Comparison of ENCODE assay signal across 11 mouse cellular contexts in the genomic region with DNA sequence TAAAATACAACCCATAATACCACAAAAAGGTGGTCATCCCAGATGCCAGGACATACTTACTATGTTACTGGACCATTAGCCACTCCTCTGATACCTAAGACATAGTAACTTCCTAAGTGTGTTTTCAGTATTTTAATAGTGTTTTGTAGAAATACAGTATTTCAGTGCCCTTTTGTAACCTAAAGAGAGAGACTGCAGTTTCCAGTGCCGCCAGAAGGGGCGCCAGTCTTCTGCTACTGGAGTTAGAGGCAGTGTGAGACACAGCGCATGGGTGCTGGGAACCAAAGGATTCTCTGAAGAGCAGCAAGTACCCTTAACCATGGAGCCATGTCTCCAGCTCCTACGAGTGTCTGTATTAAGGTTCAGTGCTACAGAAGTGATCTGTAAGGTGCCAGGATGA. TPM values are rescaled to one million over a fixed set of nuclear protein-coding genes. Genes with fewer than 3 reads are reported as not detected.
DNase-seq lines count a peak whose midpoint lies in the region; ATAC-seq and TF ChIP-seq lines count a peak whose summit lies in the region.
"Had no signal": no experiment of that assay in that cellular context is flagged by ENCODE, and none has a peak within 500 bp of the region (broad histone marks: within the 10 kb centered on the region; RNA-seq: fewer than 3 reads in every experiment).

No protein-coding gene starts in this region.

- H3K36me3 ChIP-seq in hindbrain, postnatal 0 days (ENCODE audit: insufficient read depth, low read length), result no peaks in the 10 kb centered on the region
- H3K36me3 ChIP-seq in hindbrain, embryonic 13.5 days, result no peaks in the 10 kb centered on the region
- H3K36me3 ChIP-seq: midbrain, embryonic 10.5 days had no signal

- H3K27me3 ChIP-seq in hindbrain, postnatal 0 days (ENCODE audit: insufficient read depth, low read length), result no peaks in the 10 kb centered on the region
- H3K27me3 ChIP-seq in hindbrain, embryonic 13.5 days, result no peaks in the 10 kb centered on the region

- no peak overlapping the region for H3K27ac ChIP-seq in hindbrain, postnatal 0 days
- no peak overlapping the region for H3K27ac ChIP-seq in hindbrain, embryonic 13.5 days
- no peak overlapping the region for H3K27ac ChIP-seq in cortical plate, adult 2 months (ENCODE audit: insufficient read depth, low read length)
- H3K27ac ChIP-seq: midbrain, embryonic 10.5 days had no signal

- WGBS in hindbrain, postnatal 0 days, result 56% methylated on average over 4 of the region's 4 CpGs
- 58% methylated on average over 4 of the region's 4 CpGs for WGBS in hindbrain, embryonic 13.5 days

- ATAC-seq in hindbrain, postnatal 0 days, result no peak
- no peak for ATAC-seq in hindbrain, embryonic 13.5 days (ENCODE audit: low FRiP score)

- no peak overlapping the region for H3K4me2 ChIP-seq in hindbrain, postnatal 0 days (ENCODE audit: low read depth, low read length)
- no peak overlapping the region for H3K4me2 ChIP-seq in hindbrain, embryonic 13.5 days

- no peak overlapping the region for H3K4me3 ChIP-seq in hindbrain, postnatal 0 days (ENCODE audit: low read length)
- no peak overlapping the region for H3K4me3 ChIP-seq in hindbrain, embryonic 13.5 days
- no peak overlapping the region for H3K4me3 ChIP-seq in cortical plate, adult 2 months (ENCODE audit: insufficient read depth, low read length)
- H3K4me3 ChIP-seq: erythroblast, embryonic 14.5 days; midbrain, embryonic 10.5 days had no signal

- no peak for TF ChIP-seq POLR2A in cortical plate, adult 2 months (IDR thresholded peaks at IDR 0.05; ENCODE audit: extremely low read depth, insufficient read depth, low read length)

- TF ChIP-seq CTCF in hindbrain, postnatal 0 days (IDR thresholded peaks at IDR 0.05; ENCODE audit: low read depth), result peak; percentile 55
- TF ChIP-seq CTCF in cortical plate, adult 2 months (IDR thresholded peaks at IDR 0.05; ENCODE audit: extremely low read depth, insufficient read depth, low read length), result 0 out of 2 replicates have a peak, but pooled peaks have one; percentile 7

- no peaks in the 10 kb centered on the region for H3K9me3 ChIP-seq in hindbrain, postnatal 0 days (ENCODE audit: low read length)
- H3K9me3 ChIP-seq in hindbrain, embryonic 13.5 days, result no peaks in the 10 kb centered on the region
- H3K9me3 ChIP-seq: midbrain, embryonic 10.5 days had no signal

- no peak overlapping the region for H3K9ac ChIP-seq in hindbrain, postnatal 0 days (replicated peaks; ENCODE audit: low read length)
- no peak overlapping the region for H3K9ac ChIP-seq in hindbrain, embryonic 13.5 days

- H3K4me1 ChIP-seq in hindbrain, postnatal 0 days (ENCODE audit: insufficient read depth, low read length), result no peaks in the 10 kb centered on the region
- peaks cover 4% of the 10 kb centered on the region; the same call in 1 of the 2 replicates for H3K4me1 ChIP-seq in hindbrain, embryonic 13.5 days (replicated peaks)
- peaks cover 2% of the 10 kb centered on the region; the same call in 1 of the 2 replicates for H3K4me1 ChIP-seq in cortical plate, adult 2 months (ENCODE audit: control insufficient read depth, insufficient read depth, low read length)

- DNase-seq in hindbrain, postnatal 0 days (ENCODE audit: low spot score), result no peak
- DNase-seq in thymus, postnatal 0 days (ENCODE audit: low spot score), result peak; percentile 34
- DNase-seq in thymus, postnatal 36 days, result no peak
- no peak for DNase-seq in ovary, postnatal 36 days (ENCODE audit: low spot score)
- DNase-seq in layer of hippocampus, adult 9-10 months (ENCODE audit: low spot score), result no peak
- DNase-seq in left cerebral cortex, adult 11 months (ENCODE audit: low spot score), result no peak
- DNase-seq: cerebellum, adult 2 months had no signal

RNA-seq across cellular contexts. Expression of gene Rassf8, which starts 48.1 kb away (rescaled TPM):
- total RNA-seq in hindbrain, postnatal 0 days (2014; rRNA removed), result 15.0 and 18.6 TPM in 2 replicates
- polyA plus RNA-seq in hindbrain, postnatal 0 days (2015; fragmentation: Nextera tagmentation; extraction: Ambion mirVana), result 5.5 and 6.5 TPM in 2 replicates
- polyA plus RNA-seq in hindbrain, embryonic 13.5 days (2015; fragmentation: Nextera tagmentation; extraction: Ambion mirVana), result 3.7 and 4.3 TPM in 2 replicates
- polyA plus RNA-seq in thymus, postnatal 0 days (2015; fragmentation: Nextera tagmentation; extraction: Ambion mirVana), result 2.0 and 2.1 TPM in 2 replicates
- polyA plus RNA-seq in cortical plate, adult 2 months (2012; rRNA removed), result 14.1 and 14.7 TPM in 2 replicates
- polyA plus RNA-seq: erythroblast, embryonic 14.5 days had no signal
